Mouse (Mus musculus): ENCODE measurements around the gene Gnptg.

DNA sequence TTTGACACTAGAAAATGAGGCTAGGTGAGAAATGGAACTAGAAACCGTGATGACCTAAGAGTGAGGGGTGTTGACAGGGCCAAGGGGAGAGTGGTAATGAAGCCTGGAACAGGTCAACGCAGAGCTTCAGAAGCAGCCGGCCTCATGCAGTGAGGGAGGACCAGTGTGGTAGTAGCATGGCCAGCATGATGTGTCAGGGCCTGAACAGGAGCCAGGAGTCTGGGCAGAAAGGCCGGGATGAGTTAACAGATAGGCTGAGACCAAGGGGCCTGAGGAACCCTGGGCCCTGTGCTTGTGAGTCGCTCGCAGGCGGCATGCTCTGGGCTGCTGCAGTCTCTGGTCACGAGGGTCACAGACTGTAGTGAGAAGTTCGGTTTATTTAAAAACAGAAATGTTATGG, 21.0 kb downstream of the Gnptg start:
- TF ChIP-seq EP300 (optimal IDR thresholded peaks at IDR 0.05): no peak
- no peak for TF ChIP-seq CTCF (IDR thresholded peaks at IDR 0.05; ENCODE audit: low read depth)

Measured in stomach, postnatal 0 days (tissue).